In the genomic region with DNA sequence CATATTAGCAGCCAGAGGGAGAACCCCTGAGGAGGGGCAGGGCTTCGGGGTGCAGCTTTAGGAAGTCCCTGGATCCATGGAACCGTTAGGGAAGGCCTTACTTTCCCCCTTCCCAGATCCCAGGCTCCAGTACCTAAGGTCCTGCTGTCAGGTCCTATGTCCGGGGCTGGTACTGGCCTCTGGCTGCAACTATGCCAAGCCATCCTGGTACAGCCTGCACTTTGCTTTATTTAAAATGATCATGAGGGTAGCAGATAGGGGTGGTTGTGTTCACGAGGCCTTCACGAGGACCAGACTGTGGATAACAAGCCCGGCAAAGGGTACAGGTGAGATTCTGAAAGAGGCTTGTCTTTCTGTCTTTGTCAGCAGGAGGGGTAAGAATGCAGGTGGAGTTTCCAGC, we compare ENCODE assay signal across 27 mouse cellular contexts.
"Had no signal": no experiment of that assay in that cellular context is flagged by ENCODE, and none has a peak within 500 bp of the region (broad histone marks: within the 10 kb centered on the region; RNA-seq: fewer than 3 reads in every experiment).

No protein-coding gene starts in this region.

- DNase-seq: cerebellum, adult 2 months; cerebellum, adult 8-10 months; cerebellum, adult 9-10 months; cerebellum, adult 9-11 months; cerebellum, postnatal 10 days; cerebellum, postnatal 14 days; cerebellum, postnatal 25 days; cerebellum, postnatal 36 days; embryo, embryonic 11 days; forebrain, postnatal 0 days; gastrocnemius, adult 2 months; gastrocnemius, postnatal 10 days; gastrocnemius, postnatal 14 days; gastrocnemius, postnatal 25 days; gastrocnemius, postnatal 36 days had no signal

- H3K36me3 ChIP-seq: embryonic facial prominence, embryonic 10.5 days; embryonic facial prominence, embryonic 12.5 days; embryonic facial prominence, embryonic 13.5 days; embryonic facial prominence, embryonic 15.5 days; forebrain, embryonic 12.5 days; forebrain, embryonic 15.5 days; heart, embryonic 12.5 days had no signal

- H3K4me3 ChIP-seq: embryonic facial prominence, embryonic 10.5 days; embryonic facial prominence, embryonic 12.5 days; embryonic facial prominence, embryonic 13.5 days; embryonic facial prominence, embryonic 15.5 days; erythroblast, embryonic 14.5 days; forebrain, embryonic 12.5 days; forebrain, embryonic 13.5 days; forebrain, embryonic 15.5 days; gastrocnemius, adult 2 months; heart, embryonic 12.5 days had no signal

- H3K27ac ChIP-seq: embryonic facial prominence, embryonic 10.5 days; embryonic facial prominence, embryonic 12.5 days; embryonic facial prominence, embryonic 13.5 days; embryonic facial prominence, embryonic 15.5 days; forebrain, embryonic 12.5 days; forebrain, embryonic 13.5 days; forebrain, embryonic 15.5 days; gastrocnemius, adult 2 months had no signal

- H3K27me3 ChIP-seq: embryonic facial prominence, embryonic 12.5 days; embryonic facial prominence, embryonic 13.5 days; embryonic facial prominence, embryonic 15.5 days; forebrain, embryonic 12.5 days; forebrain, embryonic 13.5 days; forebrain, embryonic 15.5 days; heart, embryonic 12.5 days had no signal

- H3K4me2 ChIP-seq: embryonic facial prominence, embryonic 12.5 days; embryonic facial prominence, embryonic 13.5 days; embryonic facial prominence, embryonic 15.5 days; forebrain, embryonic 12.5 days; forebrain, embryonic 13.5 days; forebrain, embryonic 15.5 days; heart, embryonic 11.5 days; heart, embryonic 12.5 days had no signal

- H3K9ac ChIP-seq: embryonic facial prominence, embryonic 12.5 days; embryonic facial prominence, embryonic 13.5 days; embryonic facial prominence, embryonic 15.5 days; forebrain, embryonic 12.5 days; forebrain, embryonic 13.5 days; forebrain, embryonic 15.5 days; forebrain, postnatal 0 days; heart, embryonic 12.5 days had no signal

- ATAC-seq: forebrain, embryonic 13.5 days; forebrain, embryonic 14.5 days; forebrain, embryonic 15.5 days; forebrain, embryonic 16.5 days; forebrain, postnatal 0 days had no signal

- H3K9me3 ChIP-seq: embryonic facial prominence, embryonic 10.5 days; embryonic facial prominence, embryonic 12.5 days; embryonic facial prominence, embryonic 13.5 days; embryonic facial prominence, embryonic 15.5 days; forebrain, embryonic 12.5 days; forebrain, embryonic 13.5 days; forebrain, embryonic 15.5 days; heart, embryonic 12.5 days had no signal
